Mouse (Mus musculus) bone marrow, adult 2 months (tissue): ENCODE data around the gene Flt3l.

Source experiments
- CTCF ChIP-seq: fragments of 200-500 bp; IDR thresholded peaks from 2 replicates; pipeline ENCODE4 v1.5.1; 2011; ENCODE audit warnings: low read length, control low read depth; ENCODE audit not compliant: control insufficient read depth, insufficient read depth
- POLR2A ChIP-seq: fragments of 200-500 bp; IDR thresholded peaks from 2 replicates; pipeline ENCODE4 v1.6.1; 2011; ENCODE audit warnings: low read depth, mild to moderate bottlenecking, control low read depth, low read length, borderline replicate concordance; ENCODE audit not compliant: control insufficient read depth

GRCm38 (mm10) chr7:45155590-45155989 lies 19.4 kb upstream of the Flt3l start:
- TF ChIP-seq CTCF, result no peak
- no peak for TF ChIP-seq POLR2A
